Mouse (Mus musculus) kidney, postnatal 0 days (tissue): ENCODE results near the gene Garnl3. TPM values are rescaled to one million over a fixed set of nuclear protein-coding genes. Genes with fewer than 3 reads are reported as not detected.
A peak's percentile ranks its signal among the peaks of the same experiment; 100 is the strongest.

ENCODE experiments used
- ATAC-seq: fragments of 200-750 bp; cut with Nextera tagmentation; replicated peaks from 2 replicates; pipeline ENCODE4 v1.8.0; 2017; ENCODE audit warnings: low read depth, moderate number of reproducible peaks, moderate TSS enrichment, moderate library complexity; ENCODE audit not compliant: low FRiP score
- DNase-seq: peaks from one replicate; pipeline ENCODE4 v3.0.0-alpha.2; 2016; ENCODE audit warnings: low spot score
- H3K27ac ChIP-seq: fragments of 300-500 bp; sonication (generic); 2 replicates; pipeline ENCODE4 v1.5.1; 2014; ENCODE audit warnings: mild to moderate bottlenecking
- H3K27me3 ChIP-seq: fragments of 300-500 bp; sonication (generic); 2 replicates; pipeline ENCODE4 v1.6.1; 2014; ENCODE audit warnings: low read length, mixed read lengths; ENCODE audit not compliant: insufficient read depth
- H3K36me3 ChIP-seq: fragments of 300-500 bp; sonication (generic); 2 replicates; pipeline ENCODE4 v1.6.1; 2014; ENCODE audit warnings: low read length, mixed read lengths; ENCODE audit not compliant: insufficient read depth
- H3K4me1 ChIP-seq: fragments of 300-500 bp; sonication (generic); replicated peaks from 2 replicates; pipeline ENCODE4 v1.6.1; 2014; ENCODE audit warnings: antibody characterized with exemption, low read length, mixed read lengths; ENCODE audit not compliant: insufficient read depth
- H3K4me2 ChIP-seq: fragments of 300-500 bp; sonication (generic); 2 replicates; pipeline ENCODE4 v1.6.1; 2014; ENCODE audit warnings: mild to moderate bottlenecking, low read length, moderate library complexity, mixed read lengths
- H3K4me3 ChIP-seq: fragments of 300-500 bp; sonication (generic); replicated peaks from 2 replicates; pipeline ENCODE4 v1.5.1; 2014; ENCODE audit warnings: low read depth, low read length
- H3K9ac ChIP-seq: fragments of 300-500 bp; sonication (generic); 2 replicates; pipeline ENCODE4 v1.6.1; 2014; ENCODE audit warnings: low read depth, low read length
- H3K9me3 ChIP-seq: fragments of 300-500 bp; sonication (generic); replicated peaks from 2 replicates; pipeline ENCODE4 v1.6.1; 2016; ENCODE audit warnings: low read length, inconsistent platforms, mixed read lengths
- CTCF ChIP-seq: IDR thresholded peaks from 2 replicates; pipeline ENCODE4 v1.5.1; 2016; ENCODE audit warnings: antibody characterized with exemption, low read depth, mild to moderate bottlenecking, moderate library complexity
- WGBS: fragments of 180-500 bp; shearing (Covaris S2); extraction: QIAGEN DNeasy Blood & Tissue Kit; methylation state at CpG from one replicate; pipeline ENCODE4 v1.1.7; 2014; 5-methylcytosine and 5-hydroxymethylcytosine counted together
- polyA plus RNA-seq: library from polyadenylated mRNA; unstranded; fragments of >200 nt; fragmentation: Nextera tagmentation; extraction: Ambion mirVana; gene quantifications from 2 replicates; pipeline ENCODE4 v1.2.1, GENCODE M21; 2015

Garnl3 gene
- polyA plus RNA-seq, 1 experiment from 2014 or later, result 6.6 TPM

- DNase-seq (no peak), ATAC-seq (no peak)
- H3K4me2 ChIP-seq, result no peak overlapping the region
- no peaks in the 10 kb centered on the region for H3K9me3 ChIP-seq
- H3K4me3 ChIP-seq, result no peak overlapping the region
- H3K27me3 ChIP-seq, result no peaks in the 10 kb centered on the region
- H3K9ac ChIP-seq, result no peak overlapping the region
- H3K27ac ChIP-seq, result no peak overlapping the region
- TF ChIP-seq CTCF, result no peak
- 62% methylated on average over 8 of the region's 8 CpGs for WGBS
- H3K4me1 ChIP-seq, result peaks cover 7% of the 10 kb centered on the region; the same call in 1 of the 2 replicates
- H3K36me3 ChIP-seq, result no peaks in the 10 kb centered on the region
These were observed 145.6 kb downstream of the Garnl3 start for GRCm38 (mm10) chr2:32985844-32986243.

GRCm38 (mm10) chr2:32983617-32984016 lies 147.8 kb downstream of the Garnl3 start:
- peaks cover 9% of the 10 kb centered on the region; the same call in 1 of the 2 replicates for H3K4me1 ChIP-seq
- H3K4me2 ChIP-seq, result no peak overlapping the region
- H3K9ac ChIP-seq, result no peak overlapping the region
- TF ChIP-seq CTCF, result no peak
- no peaks in the 10 kb centered on the region for H3K9me3 ChIP-seq
- ATAC-seq (no peak), DNase-seq (no peak)
- WGBS, result 53% methylated on average over 6 of the region's 6 CpGs
- no peaks in the 10 kb centered on the region for H3K36me3 ChIP-seq
- H3K27me3 ChIP-seq, result no peaks in the 10 kb centered on the region
- H3K4me3 ChIP-seq, result no peak overlapping the region
- no peak overlapping the region for H3K27ac ChIP-seq

GRCm38 (mm10) chr2:32982700-32983099 lies 148.8 kb downstream of the Garnl3 start:
- no peaks in the 10 kb centered on the region for H3K27me3 ChIP-seq
- H3K4me2 ChIP-seq, result peak overlapping the region; percentile 83
- ATAC-seq, result no peak
- TF ChIP-seq CTCF, result no peak
- H3K9ac ChIP-seq, result no peak overlapping the region
- WGBS, result 4% methylated on average over 4 of the region's 4 CpGs
- H3K27ac ChIP-seq, result peak overlapping the region; percentile 13; the same call in 1 of the 2 replicates
- peak overlapping the region; percentile 67 for H3K4me3 ChIP-seq
- peak; percentile 53 for DNase-seq
- H3K4me1 ChIP-seq, result peaks cover 9% of the 10 kb centered on the region; the same call in 1 of the 2 replicates
- H3K36me3 ChIP-seq, result no peaks in the 10 kb centered on the region
- H3K9me3 ChIP-seq, result no peaks in the 10 kb centered on the region

GRCm38 (mm10) chr2:32981725-32982271 lies 149.7 kb downstream of the Garnl3 start, which contains the start of gene Slc2a8:
TSS of gene Slc2a8 (minus strand) at chr2:32982083.
- WGBS, result under 1% methylated on average over 46 of the region's 50 CpGs
- Histone ChIP-seq H3K36me3 (no peaks in the 10 kb centered on the region), H3K9ac (peak within 1 kb of the TSS; percentile 69), H3K4me3 (peak within 1 kb of the TSS; percentile 67), H3K4me2 (peak within 1 kb of the TSS; percentile 83), H3K27me3 (no peaks in the 10 kb centered on the region), H3K27ac (peak within 1 kb of the TSS; percentile 72), H3K9me3 (no peaks in the 10 kb centered on the region), H3K4me1 (peaks cover 9% of the 10 kb centered on the region; the same call in 1 of the 2 replicates)
- DNase-seq (peak; percentile 98), ATAC-seq (peak; percentile 97)
- TF ChIP-seq CTCF, result no peak

- no peak for TF ChIP-seq CTCF
- H3K27ac ChIP-seq, result peak overlapping the region; percentile 72; the same call in 1 of the 2 replicates
- H3K36me3 ChIP-seq, result no peaks in the 10 kb centered on the region
- peaks cover 9% of the 10 kb centered on the region; the same call in 1 of the 2 replicates for H3K4me1 ChIP-seq
- H3K4me3 ChIP-seq, result peak overlapping the region; percentile 67
- ATAC-seq, result peak; percentile 35; the same call in 1 of the 2 replicates
- H3K4me2 ChIP-seq, result peak overlapping the region; percentile 83
- H3K9ac ChIP-seq, result peak overlapping the region; percentile 69
- DNase-seq, result no peak
- H3K27me3 ChIP-seq, result no peaks in the 10 kb centered on the region
- under 1% methylated on average over 23 of the region's 23 CpGs for WGBS
- H3K9me3 ChIP-seq, result no peaks in the 10 kb centered on the region
These were observed 150.2 kb downstream of the Garnl3 start for GRCm38 (mm10) chr2:32981281-32981680.

- no peak overlapping the region for H3K4me3 ChIP-seq
- no peak overlapping the region for H3K4me2 ChIP-seq
- WGBS, result 82% methylated on average over 7 of the region's 7 CpGs
- no peaks in the 10 kb centered on the region for H3K9me3 ChIP-seq
- H3K27ac ChIP-seq, result no peak overlapping the region
- TF ChIP-seq CTCF, result no peak
- no peaks in the 10 kb centered on the region for H3K27me3 ChIP-seq
- H3K4me1 ChIP-seq, result peaks cover 9% of the 10 kb centered on the region; the same call in 1 of the 2 replicates
- H3K36me3 ChIP-seq, result peaks cover 10% of the 10 kb centered on the region; the same call in 1 of the 2 replicates
- ATAC-seq (no peak), DNase-seq (no peak)
- H3K9ac ChIP-seq, result no peak overlapping the region
These were observed 151.8 kb downstream of the Garnl3 start for GRCm38 (mm10) chr2:32979675-32980074.

- ATAC-seq (no peak), DNase-seq (no peak)
- no peaks in the 10 kb centered on the region for H3K9me3 ChIP-seq
- no peak for TF ChIP-seq CTCF
- no peak overlapping the region for H3K4me2 ChIP-seq
- no peak overlapping the region for H3K27ac ChIP-seq
- no peak overlapping the region for H3K4me3 ChIP-seq
- 80% methylated on average over 3 of the region's 3 CpGs for WGBS
- H3K27me3 ChIP-seq, result no peaks in the 10 kb centered on the region
- H3K36me3 ChIP-seq, result peaks cover 15% of the 10 kb centered on the region; the same call in 1 of the 2 replicates
- H3K4me1 ChIP-seq, result peaks cover 9% of the 10 kb centered on the region; the same call in 1 of the 2 replicates
- no peak overlapping the region for H3K9ac ChIP-seq
These were observed 152.8 kb downstream of the Garnl3 start for GRCm38 (mm10) chr2:32978675-32979074.
